Mouse (Mus musculus) heart, embryonic 11.5 days (tissue): Measurements from ENCODE around the gene Gpr22. TPM values are rescaled to one million over a fixed set of nuclear protein-coding genes. Genes with fewer than 3 reads are reported as not detected.

ENCODE experiments used
- polyA plus RNA-seq: library from polyadenylated mRNA; unstranded; fragments of >200 nt; fragmentation: Nextera tagmentation; extraction: Ambion mirVana; gene quantifications from 2 replicates; pipeline ENCODE4 v1.2.1, GENCODE M21; 2014

The Gpr22 gene
- polyA plus RNA-seq, 1 experiment from 2014 or later, result 19.5 TPM

Other genes with a start within 250 kb of the Gpr22 start
- gene Cbll1, start 214.3 kb downstream of the Gpr22 start, polyA plus RNA-seq, result 11.8 and 16.3 TPM in 2 replicates
- 0.19 TPM in 1 of 2 replicates, not detected in the other for gene Slc26a4, start 154.0 kb downstream of the Gpr22 start, polyA plus RNA-seq
- gene Bcap29, start 79.3 kb downstream of the Gpr22 start, polyA plus RNA-seq, result 46.0 and 52.7 TPM in 2 replicates
- gene Dus4l, start 59.1 kb downstream of the Gpr22 start, polyA plus RNA-seq, result 9.0 and 9.6 TPM in 2 replicates
- 32.3 and 37.3 TPM in 2 replicates for gene Cog5, start 59.1 kb downstream of the Gpr22 start, polyA plus RNA-seq
- gene Hbp1, start 236.6 kb upstream of the Gpr22 start, polyA plus RNA-seq, result 85.3 and 95.1 TPM in 2 replicates